Mouse (Mus musculus): ENCODE results near the gene 9930104L06Rik.

GRCm38 (mm10) chr4:124988382-124988781 lies 51.5 kb downstream of the 9930104L06Rik start:
- TF ChIP-seq CTCF (IDR thresholded peaks at IDR 0.05; ENCODE audit: control insufficient read depth, insufficient read depth, insufficient read length), result no peak
- TF ChIP-seq USF1 (IDR thresholded peaks at IDR 0.05; ENCODE audit: low read depth), result no peak
- no peak for TF ChIP-seq CEBPB (IDR thresholded peaks at IDR 0.05; ENCODE audit: low read depth)
- TF ChIP-seq FOSL1 (IDR thresholded peaks at IDR 0.05; ENCODE audit: insufficient read depth, low read length, poor library complexity, severe bottlenecking), result no peak
- no peak for TF ChIP-seq MYOG (IDR thresholded peaks at IDR 0.05; ENCODE audit: control insufficient read depth, extremely low read depth, insufficient read length)
- TF ChIP-seq MYOD1 (IDR thresholded peaks at IDR 0.05; ENCODE audit: control insufficient read depth, insufficient read length, low read depth), result no peak
- no peak for TF ChIP-seq MAX (IDR thresholded peaks at IDR 0.05)

All from C2C12 (cell line).